Mouse (Mus musculus): Measurements from ENCODE around the gene Mgat4b. TPM values are rescaled to one million over a fixed set of nuclear protein-coding genes. Genes with fewer than 3 reads are reported as not detected.

Mgat4b gene
- total and polyA plus RNA-seq, 2 experiments from 2014 or later = 77.9 to 152 TPM

DNA sequence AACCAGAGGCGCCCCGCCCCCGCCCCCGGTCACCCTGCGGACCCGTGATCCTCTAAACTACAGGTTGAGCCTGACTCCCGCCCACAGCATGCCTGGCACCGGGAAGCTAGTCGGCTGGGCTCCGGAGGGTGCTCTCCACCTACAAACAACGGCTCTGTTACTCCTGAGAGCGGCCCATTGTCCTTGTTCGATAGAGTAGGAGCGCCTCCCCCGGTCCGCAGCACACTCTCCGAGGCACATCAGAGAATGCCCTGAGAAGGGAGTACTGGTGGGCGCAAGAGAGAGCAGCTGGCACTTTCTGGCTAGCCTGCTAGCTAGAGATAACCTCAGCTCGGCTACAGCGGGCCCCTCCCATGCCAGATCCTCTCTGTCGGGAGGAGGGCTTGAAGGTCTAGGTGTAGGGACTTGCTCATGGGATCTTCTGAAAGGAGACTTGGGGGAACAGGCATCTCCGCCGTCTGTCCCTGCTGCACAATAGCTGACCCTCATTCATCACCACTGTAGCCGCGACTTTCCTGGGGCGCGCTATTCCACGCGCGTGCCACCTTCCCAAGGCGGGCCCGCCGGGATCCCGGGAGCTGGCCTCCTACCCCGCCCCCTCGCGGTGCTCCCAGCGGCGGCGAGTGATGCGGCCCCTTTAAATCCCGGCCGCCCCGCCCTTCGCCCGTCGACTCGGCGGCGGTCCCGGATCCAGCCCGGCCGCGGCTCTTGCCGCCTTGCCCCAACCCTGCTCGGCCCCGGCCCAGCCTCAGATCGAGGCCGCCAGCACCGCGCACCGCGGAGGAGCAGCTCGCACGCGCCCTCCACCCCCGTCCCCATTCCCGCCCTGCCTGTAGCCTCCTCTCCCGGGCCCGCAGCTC lies 14.2 kb downstream of the Mgat4b start:
- WGBS = under 1% methylated on average over 65 of the region's 70 CpGs
- Histone ChIP-seq H3K4me2 (ENCODE audit: low read depth, low read length, poor library complexity, severe bottlenecking) (peak overlapping the region; percentile 95), H3K27me3 (ENCODE audit: insufficient read depth, low read length) (no peaks in the 10 kb centered on the region), H3K36me3 (ENCODE audit: insufficient read depth, low read length) (no peaks in the 10 kb centered on the region), H3K27ac (ENCODE audit: low read depth, low read length) (peak overlapping the region; percentile 94), H3K4me3 (ENCODE audit: low read depth, low read length) (peak overlapping the region; percentile 84), H3K4me1 (ENCODE audit: insufficient read depth, low read length) (peaks cover 23% of the 10 kb centered on the region), H3K9me3 (ENCODE audit: low read length) (no peaks in the 10 kb centered on the region), H3K9ac (replicated peaks; ENCODE audit: low read length, poor library complexity, severe bottlenecking) (peak overlapping the region; percentile 99)
- DNase-seq (ENCODE audit: low spot score) = peak; percentile 84
- peak; percentile 81 for ATAC-seq (ENCODE audit: low FRiP score)
- peak; percentile 35 for TF ChIP-seq CTCF (IDR thresholded peaks at IDR 0.05)

GRCm38 (mm10) chr11:50225611-50226378 lies 15.1 kb downstream of the Mgat4b start:
- H3K4me1 ChIP-seq (ENCODE audit: insufficient read depth, low read length) = peaks cover 23% of the 10 kb centered on the region
- no peaks in the 10 kb centered on the region for H3K9me3 ChIP-seq (ENCODE audit: low read length)
- peak overlapping the region; percentile 94 for H3K27ac ChIP-seq (ENCODE audit: low read depth, low read length)
- TF ChIP-seq CTCF (IDR thresholded peaks at IDR 0.05) = no peak
- H3K4me2 ChIP-seq (ENCODE audit: low read depth, low read length, poor library complexity, severe bottlenecking) = peak overlapping the region; percentile 95
- no peaks in the 10 kb centered on the region for H3K36me3 ChIP-seq (ENCODE audit: insufficient read depth, low read length)
- peak overlapping the region; percentile 99 for H3K9ac ChIP-seq (replicated peaks; ENCODE audit: low read length, poor library complexity, severe bottlenecking)
- H3K27me3 ChIP-seq (ENCODE audit: insufficient read depth, low read length) = no peaks in the 10 kb centered on the region
- peak; percentile 18; the same call in 1 of the 2 replicates for ATAC-seq (ENCODE audit: low FRiP score)
- WGBS = 4% methylated on average over 32 of the region's 34 CpGs
- H3K4me3 ChIP-seq (ENCODE audit: low read depth, low read length) = peak overlapping the region; percentile 84
- DNase-seq (ENCODE audit: low spot score) = no peak

DNA sequence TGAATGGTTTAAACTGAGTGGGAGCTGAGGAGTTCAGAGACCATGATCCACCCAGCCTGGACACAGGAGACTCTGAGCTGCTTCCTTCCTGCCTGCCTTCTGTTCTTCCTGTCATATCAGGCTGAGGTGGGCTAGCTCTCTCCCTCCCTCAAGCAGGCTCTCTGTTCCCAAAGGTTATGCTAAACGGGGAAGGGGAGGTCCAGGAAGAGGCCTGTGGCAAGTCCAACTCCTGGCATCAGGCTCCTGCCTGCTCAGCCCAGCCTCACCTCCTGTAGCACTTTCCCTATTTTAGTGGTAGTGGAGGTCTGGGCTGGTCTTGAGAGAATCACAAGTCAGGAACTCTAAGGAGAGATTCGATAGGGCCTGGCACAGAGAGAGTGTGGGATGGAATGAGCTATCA lies 15.7 kb downstream of the Mgat4b start:
- no peak for TF ChIP-seq CTCF (IDR thresholded peaks at IDR 0.05)
- H3K4me1 ChIP-seq (ENCODE audit: insufficient read depth, low read length) = peaks cover 26% of the 10 kb centered on the region
- no peak for DNase-seq (ENCODE audit: low spot score)
- no peaks in the 10 kb centered on the region for H3K9me3 ChIP-seq (ENCODE audit: low read length)
- no peaks in the 10 kb centered on the region for H3K27me3 ChIP-seq (ENCODE audit: insufficient read depth, low read length)
- H3K36me3 ChIP-seq (ENCODE audit: insufficient read depth, low read length) = no peaks in the 10 kb centered on the region
- 42% methylated on average over 2 of the region's 2 CpGs for WGBS
- peak overlapping the region; percentile 99 for H3K9ac ChIP-seq (replicated peaks; ENCODE audit: low read length, poor library complexity, severe bottlenecking)
- ATAC-seq (ENCODE audit: low FRiP score) = no peak
- H3K4me3 ChIP-seq (ENCODE audit: low read depth, low read length) = peak overlapping the region; percentile 84
- peak overlapping the region; percentile 95 for H3K4me2 ChIP-seq (ENCODE audit: low read depth, low read length, poor library complexity, severe bottlenecking)
- H3K27ac ChIP-seq (ENCODE audit: low read depth, low read length) = peak overlapping the region; percentile 94

- no peaks in the 10 kb centered on the region for H3K9me3 ChIP-seq (ENCODE audit: low read length)
- no peak overlapping the region for H3K27ac ChIP-seq (ENCODE audit: low read depth, low read length)
- no peaks in the 10 kb centered on the region for H3K27me3 ChIP-seq (ENCODE audit: insufficient read depth, low read length)
- 74% methylated on average over 3 of the region's 3 CpGs for WGBS
- peak overlapping the region; percentile 95 for H3K4me2 ChIP-seq (ENCODE audit: low read depth, low read length, poor library complexity, severe bottlenecking)
- TF ChIP-seq CTCF (IDR thresholded peaks at IDR 0.05) = no peak
- H3K36me3 ChIP-seq (ENCODE audit: insufficient read depth, low read length) = peaks cover 3% of the 10 kb centered on the region
- H3K4me1 ChIP-seq (ENCODE audit: insufficient read depth, low read length) = peaks cover 26% of the 10 kb centered on the region
- H3K9ac ChIP-seq (replicated peaks; ENCODE audit: low read length, poor library complexity, severe bottlenecking) = peak overlapping the region; percentile 99
- ATAC-seq (ENCODE audit: low FRiP score) (no peak), DNase-seq (ENCODE audit: low spot score) (no peak)
- peak overlapping the region; percentile 84; the same call in 1 of the 2 replicates for H3K4me3 ChIP-seq (ENCODE audit: low read depth, low read length)
Measured at GRCm38 (mm10) chr11:50227226-50227625, 16.5 kb downstream of the Mgat4b start.

DNA sequence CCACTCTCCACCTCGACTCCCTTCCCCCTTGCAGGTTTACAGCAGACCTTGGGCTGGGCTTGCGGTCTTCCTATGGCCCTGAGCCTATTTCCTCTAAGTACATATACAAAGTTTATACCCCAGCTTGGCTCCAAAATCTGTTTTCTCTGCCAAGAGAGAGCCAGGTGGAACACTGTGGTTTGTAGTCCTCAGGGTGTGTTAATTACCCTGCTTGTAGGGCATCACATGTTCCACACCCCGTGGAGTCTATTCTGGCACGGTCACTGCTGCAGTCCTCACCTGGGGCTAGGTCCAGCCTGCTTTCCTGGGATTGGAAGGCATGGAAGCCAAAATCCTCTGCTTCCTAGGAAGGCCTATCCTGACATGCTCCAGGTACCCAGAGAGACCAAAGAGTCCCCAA lies 17.0 kb downstream of the Mgat4b start:
- peaks cover 26% of the 10 kb centered on the region for H3K4me1 ChIP-seq (ENCODE audit: insufficient read depth, low read length)
- no peak overlapping the region for H3K4me2 ChIP-seq (ENCODE audit: low read depth, low read length, poor library complexity, severe bottlenecking)

More for the DNA sequence above, 17.0 kb downstream of the Mgat4b start:
- Histone ChIP-seq H3K9me3 (ENCODE audit: low read length) (no peaks in the 10 kb centered on the region), H3K4me3 (ENCODE audit: low read depth, low read length) (no peak overlapping the region), H3K27ac (ENCODE audit: low read depth, low read length) (no peak overlapping the region), H3K27me3 (ENCODE audit: insufficient read depth, low read length) (no peaks in the 10 kb centered on the region), H3K9ac (replicated peaks; ENCODE audit: low read length, poor library complexity, severe bottlenecking) (no peak overlapping the region), H3K36me3 (ENCODE audit: insufficient read depth, low read length) (peaks cover 8% of the 10 kb centered on the region)
- ATAC-seq (ENCODE audit: low FRiP score) = no peak
- no peak for DNase-seq (ENCODE audit: low spot score)
- WGBS = 85% methylated on average over 4 of the region's 4 CpGs
- TF ChIP-seq CTCF (IDR thresholded peaks at IDR 0.05) = no peak
